Mouse (Mus musculus): ENCODE results near the gene Gm37240. TPM values are rescaled to one million over a fixed set of nuclear protein-coding genes. Genes with fewer than 3 reads are reported as not detected.

Gm37240 gene
- polyA plus RNA-seq, 1 experiment from 2014 or later = 2.2 TPM

DNA sequence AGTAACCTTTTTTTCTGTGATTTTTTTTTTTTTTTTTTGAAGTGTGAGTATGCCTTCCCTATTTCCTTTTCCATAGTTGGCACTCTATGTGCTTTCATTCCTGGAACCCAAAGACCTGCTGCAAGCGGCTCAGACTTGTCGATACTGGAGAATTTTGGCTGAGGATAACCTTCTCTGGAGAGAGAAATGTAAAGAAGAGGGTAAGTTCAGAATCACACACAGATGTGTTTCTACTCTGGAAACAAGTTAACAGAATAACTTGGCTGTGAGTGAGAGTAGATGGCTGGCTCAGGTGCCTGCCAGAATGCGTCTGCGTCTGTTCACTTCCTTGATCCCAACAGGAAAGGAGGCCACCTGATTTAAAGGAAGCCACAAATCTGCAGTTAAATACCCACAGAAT is 920.0 kb downstream of the Gm37240 start:
- no peaks in the 10 kb centered on the region for H3K27me3 ChIP-seq (ENCODE audit: control insufficient read depth, insufficient read depth, low read length)
- H3K27ac ChIP-seq (replicated peaks; ENCODE audit: low read depth, low read length) = no peak overlapping the region
- 90% methylated on average over 4 of the region's 4 CpGs for WGBS
- no peak overlapping the region for H3K4me3 ChIP-seq (ENCODE audit: low read depth, low read length)
- H3K36me3 ChIP-seq (ENCODE audit: control insufficient read depth, insufficient read depth, low read length) = no peaks in the 10 kb centered on the region
- no peaks in the 10 kb centered on the region for H3K4me1 ChIP-seq (ENCODE audit: control insufficient read depth, insufficient read depth, low read length)
- no peak overlapping the region for H3K9ac ChIP-seq (ENCODE audit: low read length)
- no peaks in the 10 kb centered on the region for H3K9me3 ChIP-seq (ENCODE audit: control insufficient read depth, low read length)
- H3K4me2 ChIP-seq (ENCODE audit: low read depth, severe bottlenecking) = no peak overlapping the region
- ATAC-seq (ENCODE audit: insufficient number of reproducible peaks, low FRiP score, low TSS enrichment, low read depth) (no peak), DNase-seq (ENCODE audit: low spot score) (no peak)

DNA sequence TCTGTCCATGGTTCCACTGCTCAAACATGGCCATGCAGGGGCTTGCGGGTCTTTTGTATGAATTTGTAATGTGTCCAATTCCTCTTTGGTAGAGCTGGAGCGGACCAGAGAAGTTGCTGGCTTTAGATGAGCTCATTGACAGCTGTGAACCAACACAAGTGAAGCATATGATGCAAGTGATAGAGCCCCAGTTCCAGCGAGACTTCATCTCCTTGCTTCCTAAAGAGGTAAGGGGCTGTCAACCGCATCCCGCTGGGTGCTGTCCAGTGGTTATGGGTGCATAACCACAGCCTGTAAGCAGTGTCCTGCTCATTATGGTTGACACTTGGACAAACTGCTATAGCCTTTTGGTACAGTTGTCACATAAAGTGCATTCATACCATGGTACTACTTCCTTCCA is 922.2 kb downstream of the Gm37240 start:
- no peaks in the 10 kb centered on the region for H3K36me3 ChIP-seq (ENCODE audit: control insufficient read depth, insufficient read depth, low read length)
- WGBS = 95% methylated on average over 5 of the region's 5 CpGs
- ATAC-seq (ENCODE audit: insufficient number of reproducible peaks, low FRiP score, low TSS enrichment, low read depth) = no peak
- H3K4me2 ChIP-seq (ENCODE audit: low read depth, severe bottlenecking) = no peak overlapping the region
- H3K9me3 ChIP-seq (ENCODE audit: control insufficient read depth, low read length) = no peaks in the 10 kb centered on the region
- no peak overlapping the region for H3K27ac ChIP-seq (replicated peaks; ENCODE audit: low read depth, low read length)
- H3K27me3 ChIP-seq (ENCODE audit: control insufficient read depth, insufficient read depth, low read length) = no peaks in the 10 kb centered on the region
- no peak overlapping the region for H3K4me3 ChIP-seq (ENCODE audit: low read depth, low read length)
- H3K4me1 ChIP-seq (ENCODE audit: control insufficient read depth, insufficient read depth, low read length) = no peaks in the 10 kb centered on the region
- no peak overlapping the region for H3K9ac ChIP-seq (ENCODE audit: low read length)
- no peak for DNase-seq (ENCODE audit: low spot score)

DNA sequence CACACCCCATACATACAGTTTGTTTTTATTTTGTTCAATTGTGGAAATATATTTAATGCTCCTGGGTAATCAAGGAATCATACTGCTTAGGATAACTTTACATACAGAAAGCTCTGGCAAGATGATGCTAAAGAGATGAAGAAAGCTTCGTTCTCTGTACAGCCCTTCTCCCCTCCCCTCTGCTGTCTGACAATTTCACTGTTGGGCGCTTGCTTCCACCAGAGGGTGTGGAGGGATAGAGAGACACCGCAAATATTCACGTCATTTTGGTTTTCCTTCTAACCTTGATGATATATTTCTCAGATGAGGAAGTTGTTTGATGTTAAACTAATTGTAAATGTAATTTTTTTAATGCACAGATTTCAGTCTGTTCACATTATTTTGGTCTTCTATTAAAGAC is 931.5 kb downstream of the Gm37240 start:
- Histone ChIP-seq H3K4me1 (ENCODE audit: control insufficient read depth, insufficient read depth, low read length) (0 out of 2 replicates have a peak, but pooled peaks cover 2% of the 10 kb centered on the region), H3K36me3 (ENCODE audit: control insufficient read depth, insufficient read depth, low read length) (no peaks in the 10 kb centered on the region), H3K9me3 (ENCODE audit: control insufficient read depth, low read length) (no peaks in the 10 kb centered on the region), H3K27me3 (ENCODE audit: control insufficient read depth, insufficient read depth, low read length) (no peaks in the 10 kb centered on the region), H3K4me3 (ENCODE audit: low read depth, low read length) (no peak overlapping the region), H3K9ac (ENCODE audit: low read length) (no peak overlapping the region), H3K4me2 (ENCODE audit: low read depth, severe bottlenecking) (no peak overlapping the region), H3K27ac (replicated peaks; ENCODE audit: low read depth, low read length) (no peak overlapping the region)
- DNase-seq (ENCODE audit: low spot score) (no peak), ATAC-seq (ENCODE audit: insufficient number of reproducible peaks, low FRiP score, low TSS enrichment, low read depth) (no peak)
- 90% methylated on average over 4 of the region's 4 CpGs for WGBS

DNA sequence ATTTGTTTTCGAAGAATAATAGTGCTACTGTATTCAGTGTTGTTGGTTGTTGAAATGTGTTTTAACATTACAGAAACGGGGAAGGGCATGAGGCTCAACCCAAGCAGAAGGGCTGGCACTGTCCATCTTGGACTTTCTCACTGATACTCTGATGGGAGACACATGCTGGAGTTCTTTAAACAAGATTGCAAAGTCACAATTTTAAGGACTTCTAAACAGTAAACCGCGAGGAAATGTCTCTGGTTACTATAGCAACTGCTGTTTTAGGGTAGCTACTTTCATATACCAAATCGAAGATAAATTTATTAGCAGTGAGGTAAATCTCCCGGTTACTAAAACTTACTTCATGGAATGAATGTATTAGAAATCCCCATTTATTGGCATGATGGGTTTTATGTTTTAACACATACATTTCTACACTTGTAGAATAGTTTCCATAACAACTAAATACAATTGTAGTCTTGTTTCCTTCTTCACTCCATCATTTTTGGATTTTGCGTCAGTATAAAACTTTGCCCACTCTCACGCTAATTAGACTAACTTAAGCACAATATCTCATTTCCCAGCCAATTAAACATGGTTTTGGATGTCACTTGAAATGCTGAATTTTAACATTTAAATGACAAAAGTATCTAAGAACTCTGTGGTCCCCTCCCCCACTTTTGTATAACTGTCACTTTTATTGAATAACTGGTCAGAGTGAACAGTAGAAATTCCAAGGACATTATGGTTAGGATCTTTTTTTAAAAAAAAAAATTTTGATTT is 932.1 kb downstream of the Gm37240 start:
- Histone ChIP-seq H3K27me3 (ENCODE audit: control insufficient read depth, insufficient read depth, low read length) (no peaks in the 10 kb centered on the region), H3K4me2 (ENCODE audit: low read depth, severe bottlenecking) (no peak overlapping the region), H3K9me3 (ENCODE audit: control insufficient read depth, low read length) (no peaks in the 10 kb centered on the region), H3K27ac (replicated peaks; ENCODE audit: low read depth, low read length) (no peak overlapping the region), H3K4me1 (ENCODE audit: control insufficient read depth, insufficient read depth, low read length) (0 out of 2 replicates have a peak, but pooled peaks cover 2% of the 10 kb centered on the region), H3K36me3 (ENCODE audit: control insufficient read depth, insufficient read depth, low read length) (no peaks in the 10 kb centered on the region), H3K9ac (ENCODE audit: low read length) (no peak overlapping the region), H3K4me3 (ENCODE audit: low read depth, low read length) (no peak overlapping the region)
- ATAC-seq (ENCODE audit: insufficient number of reproducible peaks, low FRiP score, low TSS enrichment, low read depth) (no peak), DNase-seq (ENCODE audit: low spot score) (no peak)
- 91% methylated on average over 8 of the region's 8 CpGs for WGBS

DNA sequence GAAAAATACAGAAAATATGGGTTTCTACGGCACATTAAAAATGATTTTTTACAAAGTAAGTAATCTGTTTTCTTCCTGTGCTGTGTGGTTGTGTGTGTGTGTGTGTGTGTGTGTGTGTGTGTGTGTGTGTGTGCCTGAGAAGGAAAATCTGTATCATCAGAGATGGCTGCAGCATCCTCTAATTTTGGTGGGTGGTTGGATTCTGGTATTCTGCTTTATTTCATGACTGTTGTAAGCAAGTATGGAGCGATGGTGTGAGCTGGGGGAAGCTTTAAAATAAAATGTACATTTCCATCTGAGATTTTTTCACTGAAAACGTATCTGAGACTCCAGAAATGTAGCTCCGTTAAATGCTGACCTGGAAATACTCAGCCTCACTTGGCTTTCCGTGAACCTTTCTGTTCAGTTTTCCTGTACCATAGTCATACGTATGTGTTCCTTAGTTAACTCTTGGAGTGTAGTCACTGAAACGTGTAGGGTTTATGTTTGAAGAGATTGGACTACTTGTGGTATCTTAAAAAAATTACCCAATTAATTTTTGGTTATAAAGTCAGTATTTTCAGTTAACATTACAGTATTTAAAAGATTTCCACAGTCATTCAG is 934.6 kb downstream of the Gm37240 start:
- H3K27ac ChIP-seq (replicated peaks; ENCODE audit: low read depth, low read length) = no peak overlapping the region
- peak overlapping the region; percentile 42; the same call in 1 of the 2 replicates for H3K4me2 ChIP-seq (ENCODE audit: low read depth, severe bottlenecking)
- 0 out of 2 replicates have a peak, but pooled peaks cover 2% of the 10 kb centered on the region for H3K4me1 ChIP-seq (ENCODE audit: control insufficient read depth, insufficient read depth, low read length)
- no peaks in the 10 kb centered on the region for H3K27me3 ChIP-seq (ENCODE audit: control insufficient read depth, insufficient read depth, low read length)
- no peaks in the 10 kb centered on the region for H3K36me3 ChIP-seq (ENCODE audit: control insufficient read depth, insufficient read depth, low read length)
- peak overlapping the region; percentile 9; the same call in 1 of the 2 replicates for H3K4me3 ChIP-seq (ENCODE audit: low read depth, low read length)
- ATAC-seq (ENCODE audit: insufficient number of reproducible peaks, low FRiP score, low TSS enrichment, low read depth) = no peak
- no peaks in the 10 kb centered on the region for H3K9me3 ChIP-seq (ENCODE audit: control insufficient read depth, low read length)
- 73% methylated on average over 7 of the region's 7 CpGs for WGBS
- H3K9ac ChIP-seq (ENCODE audit: low read length) = no peak overlapping the region
- no peak for DNase-seq (ENCODE audit: low spot score)

DNA sequence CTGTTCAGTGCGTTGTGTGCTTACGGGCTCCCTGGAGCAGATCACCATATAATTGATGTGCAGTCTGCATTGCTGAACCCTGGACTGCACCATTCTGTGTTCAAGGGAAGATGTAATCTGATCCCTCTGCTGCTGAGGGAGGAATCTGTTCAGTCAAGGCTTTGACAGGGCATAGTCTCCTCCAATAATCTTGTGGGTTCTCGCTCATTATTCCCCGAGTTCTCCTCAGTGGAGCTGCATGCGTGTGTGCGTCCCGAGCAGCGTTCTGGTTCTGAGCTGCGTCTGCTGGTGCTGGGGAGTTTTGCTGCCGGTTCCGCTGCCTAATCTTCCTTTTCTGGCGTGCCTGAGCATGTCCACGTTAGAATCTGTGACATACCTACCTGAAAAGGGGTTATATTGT is 935.2 kb downstream of the Gm37240 start:
- peak overlapping the region; percentile 42; the same call in 1 of the 2 replicates for H3K4me2 ChIP-seq (ENCODE audit: low read depth, severe bottlenecking)

DNA sequence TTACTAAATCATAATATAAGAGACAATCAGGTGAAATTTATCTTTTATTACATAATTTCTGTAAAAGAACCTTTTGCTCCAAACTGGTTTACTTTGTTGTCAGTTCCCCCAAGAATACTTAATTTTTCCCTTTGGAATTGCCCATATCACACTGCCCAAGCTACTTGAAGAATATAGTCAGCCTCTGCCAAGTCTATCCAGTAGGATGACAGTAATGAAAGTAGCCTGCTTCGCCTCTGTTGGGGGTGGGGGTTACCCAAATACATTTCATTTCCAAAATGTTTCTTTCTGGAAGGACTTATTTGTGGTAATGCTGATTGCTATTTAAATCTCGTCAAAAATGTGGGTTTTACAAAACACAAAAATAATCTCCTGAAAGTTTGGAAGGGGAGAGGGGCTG is 935.6 kb downstream of the Gm37240 start:
- H3K4me3 ChIP-seq (ENCODE audit: low read depth, low read length) = no peak overlapping the region
- no peaks in the 10 kb centered on the region for H3K27me3 ChIP-seq (ENCODE audit: control insufficient read depth, insufficient read depth, low read length)
- WGBS = 48% methylated on average over 2 of the region's 2 CpGs
- H3K27ac ChIP-seq (replicated peaks; ENCODE audit: low read depth, low read length) = no peak overlapping the region
- H3K9me3 ChIP-seq (ENCODE audit: control insufficient read depth, low read length) = no peaks in the 10 kb centered on the region
- peak overlapping the region; percentile 42; the same call in 1 of the 2 replicates for H3K4me2 ChIP-seq (ENCODE audit: low read depth, severe bottlenecking)
- ATAC-seq (ENCODE audit: insufficient number of reproducible peaks, low FRiP score, low TSS enrichment, low read depth) = no peak
- H3K9ac ChIP-seq (ENCODE audit: low read length) = no peak overlapping the region
- no peaks in the 10 kb centered on the region for H3K36me3 ChIP-seq (ENCODE audit: control insufficient read depth, insufficient read depth, low read length)
- DNase-seq (ENCODE audit: low spot score) = no peak
- 0 out of 2 replicates have a peak, but pooled peaks cover 2% of the 10 kb centered on the region for H3K4me1 ChIP-seq (ENCODE audit: control insufficient read depth, insufficient read depth, low read length)

More for the DNA sequence above, 935.2 kb downstream of the Gm37240 start:
- WGBS = 17% methylated on average over 13 of the region's 13 CpGs
- 0 out of 2 replicates have a peak, but pooled peaks cover 2% of the 10 kb centered on the region for H3K4me1 ChIP-seq (ENCODE audit: control insufficient read depth, insufficient read depth, low read length)
- H3K9me3 ChIP-seq (ENCODE audit: control insufficient read depth, low read length) = no peaks in the 10 kb centered on the region
- peak; percentile 65 for DNase-seq (ENCODE audit: low spot score)
- no peak overlapping the region for H3K27ac ChIP-seq (replicated peaks; ENCODE audit: low read depth, low read length)
- H3K27me3 ChIP-seq (ENCODE audit: control insufficient read depth, insufficient read depth, low read length) = no peaks in the 10 kb centered on the region
- H3K9ac ChIP-seq (ENCODE audit: low read length) = no peak overlapping the region
- peak; percentile 84 for ATAC-seq (ENCODE audit: insufficient number of reproducible peaks, low FRiP score, low TSS enrichment, low read depth)
- H3K36me3 ChIP-seq (ENCODE audit: control insufficient read depth, insufficient read depth, low read length) = no peaks in the 10 kb centered on the region
- peak overlapping the region; percentile 9; the same call in 1 of the 2 replicates for H3K4me3 ChIP-seq (ENCODE audit: low read depth, low read length)

DNA sequence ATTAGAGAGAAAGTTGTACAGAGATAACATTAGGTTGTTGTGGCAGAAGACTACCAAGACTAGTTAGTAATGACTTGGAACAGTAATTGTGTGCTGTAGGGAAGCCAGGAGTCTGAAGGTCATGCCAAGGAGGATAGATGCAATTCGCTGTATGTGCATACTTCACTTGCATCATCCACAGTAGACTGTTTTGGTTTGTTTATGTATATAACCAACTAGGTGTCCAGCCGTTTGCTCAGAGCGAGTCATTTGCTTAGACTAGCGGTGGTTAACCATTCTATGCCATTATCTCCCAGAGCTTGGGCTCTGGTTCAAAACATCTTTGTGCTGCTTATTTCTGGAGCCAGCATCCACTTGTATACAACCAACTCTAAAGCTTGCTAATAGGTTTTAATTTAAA is 937.9 kb downstream of the Gm37240 start:
- Histone ChIP-seq H3K4me3 (ENCODE audit: low read depth, low read length) (no peak overlapping the region), H3K4me2 (ENCODE audit: low read depth, severe bottlenecking) (no peak overlapping the region), H3K27ac (replicated peaks; ENCODE audit: low read depth, low read length) (no peak overlapping the region), H3K27me3 (ENCODE audit: control insufficient read depth, insufficient read depth, low read length) (no peaks in the 10 kb centered on the region), H3K4me1 (ENCODE audit: control insufficient read depth, insufficient read depth, low read length) (0 out of 2 replicates have a peak, but pooled peaks cover 2% of the 10 kb centered on the region), H3K9ac (ENCODE audit: low read length) (no peak overlapping the region), H3K36me3 (ENCODE audit: control insufficient read depth, insufficient read depth, low read length) (no peaks in the 10 kb centered on the region), H3K9me3 (ENCODE audit: control insufficient read depth, low read length) (no peaks in the 10 kb centered on the region)
- 92% methylated on average over 4 of the region's 4 CpGs for WGBS
- DNase-seq (ENCODE audit: low spot score) (no peak), ATAC-seq (ENCODE audit: insufficient number of reproducible peaks, low FRiP score, low TSS enrichment, low read depth) (no peak)

All from limb, embryonic 11.5 days (tissue).